Mouse (Mus musculus): ENCODE data around the gene Mcm2.
A peak's percentile ranks its signal among the peaks of the same experiment; 100 is the strongest.

DNA sequence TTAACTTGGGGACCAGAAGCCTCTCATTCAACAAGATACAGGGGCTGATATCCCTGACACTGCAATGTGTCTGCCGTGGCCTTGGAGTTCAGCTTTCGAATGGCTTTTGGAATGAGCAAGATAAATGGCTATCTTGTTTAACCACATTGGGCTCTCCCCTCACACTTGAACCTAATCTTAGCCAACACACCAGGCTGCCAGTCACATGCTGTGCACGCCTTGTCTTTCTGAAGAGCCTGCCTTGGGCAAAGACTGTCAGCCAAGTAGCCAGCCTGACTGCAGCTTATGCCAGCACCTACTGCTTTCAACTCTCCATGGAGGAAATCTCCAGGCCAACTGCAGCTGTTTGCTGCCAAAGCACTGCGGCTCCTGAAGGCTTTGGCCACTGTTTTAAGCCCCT is 16.9 kb upstream of the Mcm2 start:
- TF ChIP-seq GATA1 (IDR thresholded peaks at IDR 0.05; ENCODE audit: borderline replicate concordance, low read length) (peak; percentile 68; the same call in 1 of the 3 replicates), FLI1 (IDR thresholded peaks at IDR 0.05; ENCODE audit: low read length) (no peak)
